Mouse (Mus musculus) kidney, postnatal 10 days (tissue): ENCODE results near the gene Emc4.

Experiments
- DNase-seq: peaks from one replicate; pipeline ENCODE4 v3.0.0; 2021; ENCODE audit warnings: mixed read lengths

Emc4 gene

DNA sequence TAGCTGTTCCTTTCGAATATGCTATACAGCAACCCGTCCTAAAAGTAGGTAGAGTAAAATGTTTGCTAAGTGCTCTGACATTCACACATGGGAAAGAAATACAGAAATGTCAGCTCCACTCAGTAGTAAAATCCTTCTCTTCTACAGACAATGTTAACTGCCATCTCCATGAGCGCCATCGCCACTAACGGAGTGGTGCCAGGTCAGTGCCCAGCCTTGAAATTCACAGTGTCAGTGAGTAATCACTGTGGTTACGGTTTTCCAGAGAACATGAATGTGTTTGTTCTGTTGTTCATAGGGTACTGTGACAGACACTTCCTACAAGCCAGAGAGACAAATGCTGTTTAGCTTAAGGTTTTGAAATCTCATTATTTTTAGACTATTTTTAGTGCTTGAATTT, 30.6 kb downstream of the Emc4 start:
- no peak for DNase-seq

DNA sequence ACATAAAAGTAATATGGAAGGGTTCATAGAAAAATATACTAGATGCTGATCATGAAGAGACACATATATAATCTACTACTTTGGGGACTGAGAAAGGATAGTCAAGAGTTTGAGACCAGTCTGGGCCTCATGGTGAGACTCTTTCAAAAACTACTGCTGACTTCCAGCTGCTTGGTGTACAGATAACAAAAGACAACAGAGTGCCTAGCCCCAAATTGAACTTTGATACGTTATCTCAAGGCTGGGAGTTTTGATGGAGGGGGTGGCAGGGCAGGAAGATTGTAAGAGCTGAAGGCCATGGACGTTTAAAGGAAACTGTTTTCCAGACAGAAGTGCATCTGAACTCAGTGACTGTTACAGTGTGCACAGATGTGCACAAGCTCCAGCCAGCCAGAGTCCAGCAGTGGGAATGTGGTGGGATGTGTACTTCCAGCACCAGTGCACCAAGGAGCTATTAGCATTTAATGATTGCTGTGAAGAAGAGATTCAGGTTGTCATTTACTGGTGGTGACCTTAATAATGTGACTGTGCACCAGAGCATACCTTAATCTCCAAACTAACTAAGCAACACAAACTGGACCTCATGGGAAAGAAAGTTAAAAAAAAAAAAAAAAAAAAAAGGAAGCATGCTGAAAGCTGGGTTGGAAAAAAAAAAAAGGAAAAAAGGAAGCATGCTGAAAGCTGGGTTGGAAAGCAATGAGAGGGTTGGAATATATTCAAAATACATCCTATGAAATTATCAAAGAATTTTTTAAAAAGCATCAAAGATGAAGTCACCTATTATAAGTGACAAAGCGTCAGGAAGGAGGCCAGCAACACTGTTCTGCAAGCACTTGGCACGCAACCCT, 35.6 kb downstream of the Emc4 start:
- DNase-seq = no peak

DNA sequence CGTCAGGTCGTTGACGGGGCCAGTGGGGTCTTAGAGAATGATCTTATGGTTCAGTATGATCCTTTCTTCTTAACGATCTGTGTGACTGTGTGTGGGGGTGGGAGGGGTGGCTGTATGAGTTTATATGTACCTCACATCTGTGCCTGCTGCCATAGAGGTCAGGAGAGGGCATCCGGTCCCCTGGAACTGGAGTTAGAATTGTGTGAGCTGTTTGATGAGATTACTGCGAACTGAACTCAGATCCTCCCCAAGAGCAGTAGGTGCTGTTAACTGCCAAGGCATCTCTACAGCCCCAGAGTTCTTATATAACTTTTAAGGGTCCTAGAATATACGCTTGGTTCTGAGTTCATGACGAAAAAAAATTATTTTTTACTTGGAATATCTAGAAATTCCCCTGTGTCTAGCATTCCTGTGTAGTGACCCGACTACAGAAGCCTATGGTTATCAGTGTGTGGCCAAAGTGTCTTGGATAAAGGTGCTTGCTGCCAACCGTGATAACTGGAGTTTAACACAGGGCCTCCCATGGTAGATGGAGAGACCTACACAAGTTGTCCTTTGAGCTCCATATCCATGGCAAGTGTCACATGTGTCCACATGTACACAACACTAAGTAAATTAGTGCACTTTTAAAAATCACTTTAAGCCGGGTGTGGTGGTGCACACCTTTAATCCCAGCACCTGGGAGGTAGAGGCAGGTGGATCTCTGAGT, 39.6 kb downstream of the Emc4 start:
- DNase-seq = no peak

DNA sequence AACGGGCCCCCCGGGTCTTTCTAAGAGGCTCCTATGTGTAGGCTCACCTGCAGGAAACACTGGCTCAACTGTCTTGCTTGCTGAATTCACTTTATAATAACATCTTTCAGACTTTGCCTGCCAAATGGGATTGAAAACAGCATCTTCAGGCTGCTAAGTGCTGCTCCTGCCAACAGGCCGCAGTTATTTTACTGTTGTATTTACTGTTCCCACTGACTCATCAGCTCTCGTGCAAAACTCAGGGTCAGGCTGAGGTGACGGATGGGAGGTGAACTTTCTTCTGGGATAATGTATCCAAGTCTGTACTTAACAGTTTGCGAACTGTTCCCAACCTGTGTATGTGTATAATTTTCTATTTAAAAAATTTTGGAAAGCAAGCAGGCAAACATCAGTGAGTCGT, 48.9 kb downstream of the Emc4 start:
- no peak for DNase-seq

DNA sequence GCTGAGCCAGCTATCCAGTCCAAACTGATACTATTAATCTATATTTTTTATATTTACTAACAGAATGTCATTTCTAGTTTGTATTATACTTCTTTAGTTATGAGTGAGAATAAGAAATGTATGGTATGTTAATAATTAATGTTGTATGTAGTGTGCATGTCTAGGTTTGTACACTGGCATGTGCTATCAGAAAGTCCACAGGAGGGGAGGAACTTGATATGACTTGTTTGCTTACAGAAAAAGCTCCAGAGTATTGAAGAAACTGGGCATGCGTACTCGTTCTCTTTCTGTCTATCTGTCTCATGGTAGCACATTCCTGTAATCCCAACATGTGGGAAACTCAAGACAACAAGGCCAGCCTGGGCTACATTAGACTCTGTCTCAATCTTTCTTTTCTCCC, 49.6 kb downstream of the Emc4 start:
- no peak for DNase-seq

DNA sequence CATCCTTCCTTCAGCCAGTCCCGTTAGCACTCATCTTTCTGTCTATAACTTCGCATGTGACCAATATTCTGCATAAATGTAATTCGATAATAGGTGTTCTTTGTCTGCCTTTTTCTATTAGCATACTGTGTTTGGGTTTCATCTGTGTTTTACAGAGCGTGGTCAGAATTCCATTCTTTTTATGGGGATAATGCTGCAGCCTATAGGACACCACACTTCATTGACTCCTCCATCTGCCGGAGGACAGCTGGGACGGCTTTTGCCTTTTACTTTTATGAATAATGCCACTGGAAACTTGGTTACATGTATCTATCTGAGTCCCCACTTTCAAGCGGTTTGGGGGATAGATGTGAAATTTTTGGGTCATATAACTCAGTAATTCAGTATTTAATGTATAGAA, 52.2 kb downstream of the Emc4 start:
- DNase-seq = no peak
